Comparison of ENCODE assay signal across 7 mouse cellular contexts in the genomic region with DNA sequence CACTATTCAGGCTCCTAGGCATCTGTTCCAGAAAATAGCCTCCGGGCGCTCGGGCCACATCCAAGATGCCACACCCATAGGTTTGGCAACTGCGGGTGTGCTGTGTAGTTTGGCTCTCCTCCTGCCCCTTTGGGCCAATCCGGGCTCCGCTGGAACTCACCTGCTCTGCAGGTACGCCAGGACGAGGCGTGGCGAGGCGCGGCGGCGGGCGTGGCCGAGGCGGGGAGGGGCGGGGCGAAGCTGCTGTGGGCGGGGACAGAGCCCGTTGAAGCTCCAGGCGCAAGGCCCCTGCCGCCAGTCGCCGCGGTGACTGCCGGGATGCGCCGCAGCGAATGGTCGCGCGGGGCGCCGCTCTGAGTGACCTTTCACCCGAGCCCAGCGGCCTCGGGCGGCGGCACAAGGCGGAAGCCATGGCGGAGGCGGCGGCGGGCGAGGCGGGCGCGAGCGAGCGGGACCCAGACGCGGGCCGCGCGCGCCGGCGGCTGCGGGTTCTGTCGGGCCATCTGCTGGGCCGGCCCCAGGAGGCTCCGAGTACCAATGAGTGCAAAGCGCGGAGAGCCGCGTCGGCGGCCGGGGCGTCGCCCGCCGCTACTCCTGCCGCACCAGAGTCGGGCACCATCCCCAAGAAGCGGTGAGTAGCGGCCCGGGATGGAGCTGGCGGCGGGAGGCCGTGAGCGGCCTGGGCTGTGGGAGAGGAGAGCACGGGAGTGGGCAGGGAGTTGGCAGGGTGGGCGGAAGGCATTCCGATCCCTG. TPM values are rescaled to one million over a fixed set of nuclear protein-coding genes. Genes with fewer than 3 reads are reported as not detected.
DNase-seq lines count a peak whose midpoint lies in the region; ATAC-seq and TF ChIP-seq lines count a peak whose summit lies in the region.

A gene (plus strand): TSS at position 297 of the 753 bp plus-strand sequence.

- TF ChIP-seq POLR2A in heart, adult 2 months (IDR thresholded peaks at IDR 0.05; ENCODE audit: insufficient read depth, low read depth, low read length), result peak; percentile 63; the same call in 1 of the 2 replicates

- no peaks in the 10 kb centered on the region for H3K9me3 ChIP-seq in embryonic facial prominence, embryonic 12.5 days
- H3K9me3 ChIP-seq in limb, embryonic 13.5 days, result no peaks in the 10 kb centered on the region
- H3K9me3 ChIP-seq in midbrain, embryonic 16.5 days (replicated peaks; ENCODE audit: control insufficient read depth, low read length, poor library complexity, severe bottlenecking), result no peaks in the 10 kb centered on the region

- H3K4me1 ChIP-seq in embryonic facial prominence, embryonic 12.5 days, result peaks cover 16% of the 10 kb centered on the region
- peaks cover 6% of the 10 kb centered on the region for H3K4me1 ChIP-seq in heart, adult 2 months (ENCODE audit: control insufficient read depth, insufficient read depth, low read length)
- H3K4me1 ChIP-seq in limb, embryonic 13.5 days, result peaks cover 33% of the 10 kb centered on the region
- H3K4me1 ChIP-seq in midbrain, embryonic 16.5 days (ENCODE audit: control insufficient read depth, insufficient read depth, low read length), result peaks cover 22% of the 10 kb centered on the region

- peak; percentile 90 for ATAC-seq in embryonic facial prominence, embryonic 12.5 days (ENCODE audit: insufficient number of reproducible peaks, insufficient read depth, low FRiP score, low TSS enrichment)
- peak; percentile 95 for ATAC-seq in limb, embryonic 13.5 days (ENCODE audit: low FRiP score, low read depth)
- peak; percentile 95 for ATAC-seq in midbrain, embryonic 16.5 days

- peak within 1 kb of the TSS; percentile 88 for H3K4me3 ChIP-seq in embryonic facial prominence, embryonic 12.5 days
- H3K4me3 ChIP-seq in heart, adult 2 months, result peak within 1 kb of the TSS; percentile 82
- H3K4me3 ChIP-seq in limb, embryonic 13.5 days, result peak within 1 kb of the TSS; percentile 75
- peak within 1 kb of the TSS; percentile 96 for H3K4me3 ChIP-seq in midbrain, embryonic 16.5 days (ENCODE audit: low read depth, low read length)

- no peak for TF ChIP-seq EP300 in heart, adult 2 months (IDR thresholded peaks at IDR 0.05; ENCODE audit: insufficient read depth, low read depth, low read length)

- under 1% methylated on average over 86 of the region's 86 CpGs for WGBS in embryonic facial prominence, embryonic 12.5 days
- WGBS in heart, adult 2 months, result under 1% methylated on average over 85 of the region's 86 CpGs
- under 1% methylated on average over 73 of the region's 86 CpGs for WGBS in limb, embryonic 13.5 days
- 1% methylated on average over 75 of the region's 86 CpGs for WGBS in midbrain, embryonic 16.5 days

- peaks cover 6% of the 10 kb centered on the region for H3K79me2 ChIP-seq in heart, adult 2 months (replicated peaks; ENCODE audit: control insufficient read depth, insufficient read depth, low read length)

- DNase-seq in adrenal gland, postnatal 25 days, result peak; percentile 90
- peak; percentile 93 to 94 for DNase-seq in heart, adult 2 months
- peak; percentile 88 for DNase-seq in kidney, adult 8-10 months
- DNase-seq in spleen, postnatal 10 days (ENCODE audit: low spot score in 2 of 2), result peak; percentile 90 to 91

- no peaks in the 10 kb centered on the region for H3K36me3 ChIP-seq in embryonic facial prominence, embryonic 12.5 days
- H3K36me3 ChIP-seq in heart, adult 2 months (ENCODE audit: control insufficient read depth, insufficient read depth, low read length), result peaks cover 5% of the 10 kb centered on the region; the same call in 1 of the 2 replicates
- H3K36me3 ChIP-seq in limb, embryonic 13.5 days, result no peaks in the 10 kb centered on the region
- no peaks in the 10 kb centered on the region for H3K36me3 ChIP-seq in midbrain, embryonic 16.5 days (ENCODE audit: control insufficient read depth, insufficient read depth, low read length)

- intact Hi-C loops in heart, adult 2 months (cut with DNase I), result no loop called here

- H3K4me2 ChIP-seq in embryonic facial prominence, embryonic 12.5 days (replicated peaks), result peak within 1 kb of the TSS; percentile 80
- H3K4me2 ChIP-seq in limb, embryonic 13.5 days (replicated peaks), result peak within 1 kb of the TSS; percentile 82
- peak within 1 kb of the TSS; percentile 72 for H3K4me2 ChIP-seq in midbrain, embryonic 16.5 days (ENCODE audit: low read length)

- peak; percentile 37 for TF ChIP-seq CTCF in heart, adult 2 months (IDR thresholded peaks at IDR 0.05)

- no peaks in the 10 kb centered on the region for H3K27me3 ChIP-seq in embryonic facial prominence, embryonic 12.5 days
- H3K27me3 ChIP-seq in heart, adult 2 months (ENCODE audit: control insufficient read depth, insufficient read depth, low read length), result no peaks in the 10 kb centered on the region
- no peaks in the 10 kb centered on the region for H3K27me3 ChIP-seq in limb, embryonic 13.5 days
- no peaks in the 10 kb centered on the region for H3K27me3 ChIP-seq in midbrain, embryonic 16.5 days (ENCODE audit: control insufficient read depth, insufficient read depth, low read depth, low read length)

- H3K9ac ChIP-seq in embryonic facial prominence, embryonic 12.5 days, result peak within 1 kb of the TSS; percentile 86
- peak within 1 kb of the TSS; percentile 91 for H3K9ac ChIP-seq in heart, adult 2 months (ENCODE audit: low read depth, low read length)
- peak within 1 kb of the TSS; percentile 90 for H3K9ac ChIP-seq in limb, embryonic 13.5 days
- peak within 1 kb of the TSS; percentile 93 for H3K9ac ChIP-seq in midbrain, embryonic 16.5 days (ENCODE audit: low read depth, low read length)

- peak within 1 kb of the TSS; percentile 81 for H3K27ac ChIP-seq in embryonic facial prominence, embryonic 12.5 days
- H3K27ac ChIP-seq in heart, adult 2 months, result peak within 1 kb of the TSS; percentile 81
- peak within 1 kb of the TSS; percentile 53 for H3K27ac ChIP-seq in limb, embryonic 13.5 days
- peak within 1 kb of the TSS; percentile 76 for H3K27ac ChIP-seq in midbrain, embryonic 16.5 days (ENCODE audit: low read length)

RNA-seq across cellular contexts. Expression of the gene that starts here (rescaled TPM):
- total RNA-seq in adrenal gland, postnatal 25 days (2021), result 39.8 and 46.6 TPM in 2 replicates
- 46.6 and 47.8 TPM in 2 replicates for polyA plus RNA-seq in embryonic facial prominence, embryonic 12.5 days (2016; fragmentation: Nextera tagmentation; extraction: Ambion mirVana)
- 10 to 100 TPM; 30.7 to 30.8 TPM for total RNA-seq in heart, adult 2 months (2021)
- 4.7 and 9.8 TPM in 2 replicates for polyA plus RNA-seq in heart, adult 2 months (2012; rRNA removed)
- 30.7 and 37.9 TPM in 2 replicates for polyA plus RNA-seq in limb, embryonic 13.5 days (2015; fragmentation: Nextera tagmentation; extraction: Ambion mirVana)
- 26.5 and 26.7 TPM in 2 replicates for polyA plus RNA-seq in midbrain, embryonic 16.5 days (2015; fragmentation: Nextera tagmentation; extraction: Ambion mirVana)

Comparison
In these comparisons a context has a peak if more than half of its experiments do, and no peak if none do; other contexts are left out.
1. Peak in every context shown above with its lines: DNase-seq, ATAC-seq, H3K4me3 ChIP-seq and H3K27ac ChIP-seq.